10 mouse cellular contexts compared by ENCODE assay signal in genomic region chr5:122898153-122898552, GRCm38 (mm10). TPM values are rescaled to one million over a fixed set of nuclear protein-coding genes. Genes with fewer than 3 reads are reported as not detected.
DNase-seq lines count a peak whose midpoint lies in the region; ATAC-seq and TF ChIP-seq lines count a peak whose summit lies in the region.
"Had no signal": no experiment of that assay in that cellular context is flagged by ENCODE, and none has a peak within 500 bp of the region (broad histone marks: within the 10 kb centered on the region; RNA-seq: fewer than 3 reads in every experiment).

No protein-coding gene starts in this region.

- H3K4me1 ChIP-seq in heart, embryonic 12.5 days (replicated peaks), result peaks cover 41% of the 10 kb centered on the region
- H3K4me1 ChIP-seq in embryonic facial prominence, embryonic 10.5 days, result peaks cover 39% of the 10 kb centered on the region
- H3K4me1 ChIP-seq in hindbrain, embryonic 14.5 days (replicated peaks; ENCODE audit: control insufficient read depth, insufficient read depth, low read length), result peaks cover 21% of the 10 kb centered on the region
- peaks cover 32% of the 10 kb centered on the region for H3K4me1 ChIP-seq in liver, postnatal 0 days (ENCODE audit: insufficient read depth)

- no peak overlapping the region for H3K4me3 ChIP-seq in heart, embryonic 12.5 days
- peak overlapping the region; percentile 85; the same call in 1 of the 2 replicates for H3K4me3 ChIP-seq in embryonic facial prominence, embryonic 10.5 days
- peak overlapping the region; percentile 86 for H3K4me3 ChIP-seq in hindbrain, embryonic 14.5 days (replicated peaks; ENCODE audit: low read length)
- no peak overlapping the region for H3K4me3 ChIP-seq in liver, postnatal 0 days (ENCODE audit: low read depth, low read length)

- H3K9ac ChIP-seq in heart, embryonic 12.5 days, result no peak overlapping the region
- H3K9ac ChIP-seq in hindbrain, embryonic 14.5 days, result peak overlapping the region; percentile 94
- H3K9ac ChIP-seq in liver, postnatal 0 days (replicated peaks), result no peak overlapping the region

- no peak overlapping the region for H3K27ac ChIP-seq in heart, embryonic 12.5 days (ENCODE audit: poor library complexity, severe bottlenecking)
- no peak overlapping the region for H3K27ac ChIP-seq in embryonic facial prominence, embryonic 10.5 days (replicated peaks)
- H3K27ac ChIP-seq in hindbrain, embryonic 14.5 days, result no peak overlapping the region
- H3K27ac ChIP-seq in liver, postnatal 0 days (ENCODE audit: low read depth), result no peak overlapping the region

- peak overlapping the region; percentile 96; the same call in 1 of the 2 replicates for H3K4me2 ChIP-seq in heart, embryonic 12.5 days
- H3K4me2 ChIP-seq in hindbrain, embryonic 14.5 days (replicated peaks), result peak overlapping the region; percentile 88
- peak overlapping the region; percentile 97; the same call in 1 of the 2 replicates for H3K4me2 ChIP-seq in liver, postnatal 0 days (ENCODE audit: low read depth, low read length)

- 70% methylated on average over 6 of the region's 6 CpGs for WGBS in heart, embryonic 12.5 days
- 81% methylated on average over 6 of the region's 6 CpGs for WGBS in embryonic facial prominence, embryonic 10.5 days
- WGBS in hindbrain, embryonic 14.5 days, result 85% methylated on average over 6 of the region's 6 CpGs
- WGBS in liver, postnatal 0 days (ENCODE audit: insufficient replicate concordance), result 83% methylated on average over 6 of the region's 6 CpGs

- no peak for TF ChIP-seq CTCF in liver, postnatal 0 days (IDR thresholded peaks at IDR 0.05; ENCODE audit: low read depth)

- no peak for ATAC-seq in heart, embryonic 12.5 days (ENCODE audit: insufficient number of reproducible peaks, low FRiP score)
- no peak for ATAC-seq in hindbrain, embryonic 14.5 days (ENCODE audit: low FRiP score)
- ATAC-seq in liver, postnatal 0 days, result no peak
- ATAC-seq in megakaryocyte, adult 5-6 weeks (ENCODE audit: poor library complexity, severe bottlenecking), result no peak
- ATAC-seq: intestine, embryonic 16.5 days had no signal

- H3K27me3 ChIP-seq in heart, embryonic 12.5 days (replicated peaks), result no peaks in the 10 kb centered on the region
- H3K27me3 ChIP-seq in embryonic facial prominence, embryonic 10.5 days (replicated peaks; ENCODE audit: low read depth, poor library complexity, severe bottlenecking), result 0 out of 2 replicates have a peak, but pooled peaks cover 4% of the 10 kb centered on the region
- no peaks in the 10 kb centered on the region for H3K27me3 ChIP-seq in hindbrain, embryonic 14.5 days (ENCODE audit: control insufficient read depth, insufficient read depth, low read length)
- no peaks in the 10 kb centered on the region for H3K27me3 ChIP-seq in liver, postnatal 0 days (ENCODE audit: insufficient read depth, low read length)

- TF ChIP-seq EP300 in liver, postnatal 0 days (IDR thresholded peaks at IDR 0.05; ENCODE audit: low read depth), result no peak

- no peaks in the 10 kb centered on the region for H3K9me3 ChIP-seq in heart, embryonic 12.5 days (replicated peaks)
- no peaks in the 10 kb centered on the region for H3K9me3 ChIP-seq in embryonic facial prominence, embryonic 10.5 days
- H3K9me3 ChIP-seq in hindbrain, embryonic 14.5 days (ENCODE audit: control insufficient read depth, low read length), result no peaks in the 10 kb centered on the region
- H3K9me3 ChIP-seq in liver, postnatal 0 days (ENCODE audit: low read length), result no peaks in the 10 kb centered on the region

- no peaks in the 10 kb centered on the region for H3K36me3 ChIP-seq in heart, embryonic 12.5 days
- peaks cover 8% of the 10 kb centered on the region for H3K36me3 ChIP-seq in embryonic facial prominence, embryonic 10.5 days (replicated peaks)
- H3K36me3 ChIP-seq in hindbrain, embryonic 14.5 days (replicated peaks; ENCODE audit: control insufficient read depth, insufficient read depth), result no peaks in the 10 kb centered on the region
- no peaks in the 10 kb centered on the region for H3K36me3 ChIP-seq in liver, postnatal 0 days (replicated peaks; ENCODE audit: insufficient read depth, low read length)

- DNase-seq in heart, adult 9 months (ENCODE audit: low spot score in 2 of 2), result no peak
- DNase-seq in embryonic facial prominence, embryonic 10.5 days (ENCODE audit: low spot score), result no peak
- DNase-seq in hindbrain, embryonic 14.5 days (ENCODE audit: low spot score), result no peak
- no peak for DNase-seq in liver, postnatal 0 days
- no peak for DNase-seq in adrenal gland, postnatal 14 days
- DNase-seq in cerebellum, postnatal 4 days (ENCODE audit: low spot score in 2 of 2), result no peak
- DNase-seq: heart, adult 18-20 months had no signal

RNA-seq across cellular contexts. Expression of gene Rnf34, which starts 48.3 kb away (rescaled TPM):
- 26.2 and 32.4 TPM in 2 replicates for polyA plus RNA-seq in heart, embryonic 12.5 days (2016; fragmentation: Nextera tagmentation; extraction: Ambion mirVana)
- 48.5 and 48.7 TPM in 2 replicates for polyA plus RNA-seq in embryonic facial prominence, embryonic 10.5 days (2016; fragmentation: Nextera tagmentation; extraction: Ambion mirVana)
- 46.2 and 54.8 TPM in 2 replicates for polyA plus RNA-seq in hindbrain, embryonic 14.5 days (2014; fragmentation: Nextera tagmentation; extraction: Ambion mirVana)
- 8.0 and 8.3 TPM in 2 replicates for polyA plus RNA-seq in liver, postnatal 0 days (2015; fragmentation: Nextera tagmentation; extraction: Ambion mirVana)
- total RNA-seq in adrenal gland, postnatal 14 days (2021), result 21.7 and 27.2 TPM in 2 replicates
- total RNA-seq in megakaryocyte, adult 5-6 weeks (2015), result 10.5 and 13.5 TPM in 2 replicates
- total RNA-seq in megakaryocyte, adult 5-6 weeks (2017), result 25.2 and 25.3 TPM in 2 replicates

Comparison
In these comparisons a context has a peak if more than half of its experiments do, and no peak if none do; other contexts are left out.
1. H3K4me3 ChIP-seq: peak in embryonic facial prominence, embryonic 10.5 days (single experiment) and hindbrain, embryonic 14.5 days (single experiment); none in heart, embryonic 12.5 days (single experiment) and liver, postnatal 0 days (single experiment).
2. Peak in every context shown above with its lines, with median percentiles within 50 percentile points of each other: H3K4me2 ChIP-seq.